Mouse (Mus musculus): ENCODE results near the gene Gipc2.
"Not testable (repeated sequence)": the region's sequence is repeated elsewhere in the genome, so short reads cannot be mapped to it uniquely, and the experiment has no call there.

The Gipc2 gene

DNA sequence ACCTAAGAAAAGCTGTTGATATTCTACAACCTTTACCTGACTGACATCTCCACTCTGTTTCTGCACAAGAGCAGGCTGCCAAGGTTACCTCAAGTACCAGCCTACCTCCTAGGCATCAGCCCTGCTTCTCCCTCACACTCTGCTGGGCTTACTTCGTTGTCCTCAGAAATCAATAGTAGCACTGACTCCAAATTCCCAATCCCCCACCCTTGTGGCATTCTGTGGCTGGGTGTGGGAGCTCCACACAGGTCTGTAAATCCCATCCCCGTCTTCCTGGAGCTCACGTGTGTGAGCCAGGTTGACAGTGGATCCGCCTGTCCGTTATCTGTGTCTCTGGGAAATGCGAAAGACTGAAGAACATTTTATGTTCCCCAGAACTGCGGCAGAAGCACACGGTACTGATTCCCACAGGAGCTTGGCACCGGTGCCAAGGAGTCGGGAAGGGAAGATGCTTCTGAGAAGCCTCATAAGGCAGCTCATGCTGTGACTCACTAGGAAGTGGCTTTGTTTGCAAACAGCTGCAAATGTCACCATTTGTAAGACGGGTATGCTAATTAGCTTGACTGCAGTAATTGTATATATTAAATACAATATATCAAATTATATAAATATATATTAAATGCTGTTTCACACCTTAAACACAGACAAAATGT lies 10.6 kb downstream of the Gipc2 start:
- DNase-seq (ENCODE audit: low spot score) = no peak

DNA sequence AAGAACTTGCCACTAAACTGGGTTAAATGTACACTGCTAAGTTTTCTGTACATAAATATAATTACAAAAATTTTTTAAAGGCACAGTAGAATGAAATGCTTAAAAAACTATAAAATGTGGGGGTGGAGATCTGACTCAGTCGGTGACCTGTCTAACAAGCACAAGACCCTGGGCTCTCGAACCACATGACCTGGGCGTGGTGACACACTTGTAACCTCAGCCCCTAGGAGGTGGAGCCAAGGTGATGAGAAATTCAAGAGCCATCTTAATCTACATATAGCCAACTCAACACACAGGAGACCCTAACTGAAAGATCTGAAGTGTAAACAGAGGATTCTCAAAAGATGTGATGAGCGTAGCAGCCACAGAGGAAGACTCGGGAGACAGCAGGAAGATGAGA lies 11.9 kb downstream of the Gipc2 start:
- DNase-seq (ENCODE audit: low spot score) = no peak

DNA sequence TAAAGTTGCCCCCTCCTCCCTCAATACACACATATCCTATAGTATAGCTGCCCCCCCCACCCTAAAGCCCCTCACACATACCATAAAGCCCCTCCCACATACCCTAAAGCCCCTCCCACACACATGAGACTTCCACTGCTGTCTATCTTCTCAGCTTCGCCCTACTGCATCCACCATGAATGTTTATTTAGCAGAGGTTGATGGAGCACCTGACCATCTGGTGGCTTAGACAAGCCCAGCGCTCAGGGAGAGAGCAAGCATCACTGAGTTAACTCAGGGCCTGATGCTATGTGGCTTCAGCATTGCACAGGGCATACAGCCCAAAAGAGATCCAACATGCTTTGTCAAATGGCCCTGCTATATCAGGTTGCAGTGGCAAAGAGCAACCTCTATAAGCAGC lies 12.9 kb downstream of the Gipc2 start:
- DNase-seq (ENCODE audit: low spot score) = no peak

DNA sequence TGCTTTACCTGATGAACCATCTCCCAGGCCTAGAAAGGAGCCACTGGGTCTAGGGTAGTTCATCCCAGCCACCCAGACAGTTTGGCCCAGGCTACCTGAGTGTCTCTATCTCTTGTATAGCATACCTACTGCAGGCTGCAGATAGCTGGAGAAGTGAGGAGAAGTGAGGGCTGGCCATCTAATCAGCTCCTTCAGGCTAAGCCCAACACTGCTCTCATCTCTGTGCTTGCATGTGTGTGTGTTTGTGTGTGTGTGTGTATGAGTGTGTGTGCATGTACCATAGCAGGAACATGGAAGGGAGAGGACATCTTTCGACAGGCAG lies 13.6 kb downstream of the Gipc2 start:
- no peak for DNase-seq (ENCODE audit: low spot score)

DNA sequence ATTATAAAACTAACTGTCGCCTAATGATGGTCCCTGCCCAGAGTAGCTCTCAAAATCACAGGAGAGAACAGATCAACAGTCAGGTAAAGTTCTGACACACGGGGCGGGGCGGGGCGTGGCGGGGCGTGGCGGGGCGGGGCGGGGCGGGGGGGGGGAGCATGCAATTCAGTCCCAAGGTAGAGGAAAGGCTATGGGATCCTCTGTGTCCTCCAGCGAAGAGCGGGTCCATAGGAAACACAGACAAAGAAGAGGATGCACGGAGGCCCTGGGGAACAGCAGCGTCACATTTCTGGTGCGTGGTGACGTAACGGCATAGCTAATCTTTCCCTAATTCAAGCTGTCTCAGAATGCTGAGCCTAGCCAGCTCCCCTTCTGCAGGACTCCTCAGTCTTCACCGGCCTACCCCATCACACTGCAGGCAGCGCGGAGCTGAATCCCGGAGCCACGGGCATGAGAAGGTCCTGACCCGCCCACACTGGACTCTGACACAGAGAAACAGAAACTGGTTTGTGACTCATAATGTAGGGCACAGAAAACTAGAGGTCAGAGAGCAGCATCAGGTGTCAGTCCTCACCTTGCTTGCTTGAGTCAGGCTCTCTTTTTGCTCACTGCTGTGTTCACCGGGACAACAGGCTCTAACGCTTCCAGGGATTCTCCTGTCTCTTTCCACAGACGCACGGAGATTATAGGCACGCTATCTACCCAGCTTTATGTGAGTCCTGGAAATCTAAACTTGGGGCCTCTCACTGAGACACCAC lies 14.1 kb downstream of the Gipc2 start:
- no peak for DNase-seq (ENCODE audit: low spot score)

DNA sequence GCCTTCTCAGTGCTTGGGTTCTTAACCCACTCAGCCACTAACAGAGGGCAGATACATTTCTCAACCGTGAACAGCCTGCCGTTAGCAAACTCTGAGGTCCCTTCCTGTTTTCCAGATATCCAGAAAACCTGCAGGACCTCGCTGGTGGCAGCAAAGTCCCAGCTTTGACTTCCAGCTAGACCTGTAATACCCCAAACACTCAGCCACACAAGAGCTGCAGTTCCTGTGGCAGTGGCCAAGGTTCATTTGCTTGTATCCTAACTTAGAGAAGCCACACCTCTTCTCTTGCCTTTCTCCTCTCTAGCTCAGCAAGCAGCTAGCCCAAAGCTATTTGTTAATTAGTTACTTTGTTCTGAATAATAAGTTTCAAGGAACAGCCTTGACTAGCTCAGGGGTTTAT lies 16.2 kb downstream of the Gipc2 start:
- no peak for DNase-seq (ENCODE audit: low spot score)

DNA sequence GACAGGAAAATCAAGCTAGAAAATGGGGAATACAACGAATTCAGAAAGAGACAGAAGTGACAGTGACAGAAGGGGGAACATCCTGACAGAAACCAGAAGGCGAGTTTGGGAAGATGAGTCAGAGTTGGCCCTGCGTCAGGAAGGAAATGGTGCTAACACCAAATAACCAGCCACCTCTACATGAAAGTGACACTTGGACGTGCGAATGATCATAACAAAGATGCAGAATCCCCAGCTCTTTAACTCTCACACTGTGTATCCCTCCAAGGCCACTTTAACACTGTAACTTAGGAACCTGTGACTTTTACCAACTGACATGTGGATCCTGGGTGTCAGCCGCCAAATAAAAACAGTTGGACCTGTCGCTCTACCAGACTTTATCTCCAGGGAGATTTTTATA lies 16.6 kb downstream of the Gipc2 start:
- DNase-seq (ENCODE audit: low spot score) = no peak

DNA sequence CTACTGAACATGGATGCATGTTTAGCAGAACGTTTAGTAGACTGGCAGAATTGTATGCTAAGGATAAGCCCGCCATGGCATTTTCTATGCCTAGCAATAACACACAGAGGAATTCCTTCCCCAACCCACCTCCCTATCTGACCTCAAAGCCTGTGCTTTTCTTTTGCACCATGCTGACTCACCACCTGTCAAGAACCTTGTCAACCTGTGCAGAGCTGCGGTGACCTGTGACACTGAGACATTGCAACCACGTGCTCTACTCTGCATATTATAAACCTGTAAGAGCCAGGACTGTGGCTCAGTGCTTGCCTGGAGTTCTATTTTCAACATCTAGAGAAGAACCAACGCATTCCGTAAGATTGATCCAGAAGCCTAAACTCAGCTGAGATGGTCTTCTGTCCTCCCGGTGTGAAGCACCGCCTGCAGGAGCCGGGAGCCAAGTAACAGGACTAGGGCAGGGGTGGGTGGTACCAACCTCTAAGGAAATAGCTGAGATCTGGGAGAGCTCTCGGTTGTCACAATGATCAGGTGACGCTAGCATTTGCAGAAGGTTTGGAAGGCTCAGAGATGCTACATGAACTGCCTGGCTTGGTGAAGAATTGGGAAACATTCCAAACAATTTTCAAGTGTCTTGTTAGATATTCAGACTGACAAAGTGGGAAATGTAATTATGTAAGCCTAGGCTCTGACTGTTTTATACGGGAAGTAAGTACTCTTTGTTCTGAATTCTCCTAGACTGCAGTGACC lies 18.8 kb downstream of the Gipc2 start:
- DNase-seq (ENCODE audit: low spot score) = no peak

DNA sequence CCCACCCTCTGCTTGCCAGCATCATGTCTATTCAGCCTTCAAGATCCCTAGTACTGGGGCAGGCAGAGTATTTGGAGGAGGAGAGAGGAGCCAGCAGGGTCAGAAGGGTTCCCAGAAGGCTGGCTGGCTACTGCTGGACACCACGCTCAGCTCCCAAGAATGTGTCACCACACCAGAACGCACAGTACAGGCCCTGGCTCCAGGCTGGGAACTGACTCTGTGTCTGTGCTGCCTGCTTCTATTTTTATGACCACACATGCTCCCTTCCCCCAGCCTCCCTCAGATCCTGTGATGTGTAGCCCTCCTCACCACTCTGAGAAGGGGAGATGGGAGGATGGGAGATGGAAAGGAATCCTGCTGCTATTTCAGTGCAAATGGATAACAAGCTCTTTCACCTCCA lies 20.8 kb downstream of the Gipc2 start:
- no peak for DNase-seq (ENCODE audit: low spot score)

DNA sequence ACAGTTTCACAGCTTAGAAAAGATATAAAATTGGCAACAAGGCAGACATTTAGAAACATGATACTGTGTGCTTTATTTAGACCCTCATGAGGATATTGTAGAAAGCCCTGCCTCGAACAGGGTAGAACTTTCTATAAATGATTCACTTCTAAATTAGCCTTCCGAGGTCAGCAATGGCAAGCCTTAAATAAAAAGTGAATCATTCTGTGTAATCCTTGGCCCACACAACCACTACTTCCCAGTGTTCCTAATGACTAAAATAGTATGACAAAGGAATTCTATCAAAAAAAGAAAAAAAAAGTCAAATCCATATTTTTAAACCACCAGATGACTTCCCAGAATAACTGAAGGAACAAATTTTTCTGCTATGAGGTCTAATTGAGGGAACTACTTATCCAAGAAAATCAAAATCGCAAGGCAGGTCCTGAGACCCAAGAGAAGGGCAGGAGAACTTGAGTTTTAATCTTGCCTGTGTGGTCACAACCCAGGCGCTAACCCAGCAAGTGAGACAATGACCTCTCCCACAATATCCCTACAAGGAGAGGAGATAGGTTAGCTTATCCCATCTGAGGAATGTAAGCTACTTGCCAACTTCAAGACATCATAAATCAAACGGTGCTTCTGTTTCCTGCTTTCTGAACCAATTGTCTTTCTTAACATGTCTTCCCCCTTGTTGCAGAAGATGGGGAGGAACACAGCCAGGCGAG lies 22.9 kb downstream of the Gipc2 start:
- DNase-seq (ENCODE audit: low spot score) = no peak

DNA sequence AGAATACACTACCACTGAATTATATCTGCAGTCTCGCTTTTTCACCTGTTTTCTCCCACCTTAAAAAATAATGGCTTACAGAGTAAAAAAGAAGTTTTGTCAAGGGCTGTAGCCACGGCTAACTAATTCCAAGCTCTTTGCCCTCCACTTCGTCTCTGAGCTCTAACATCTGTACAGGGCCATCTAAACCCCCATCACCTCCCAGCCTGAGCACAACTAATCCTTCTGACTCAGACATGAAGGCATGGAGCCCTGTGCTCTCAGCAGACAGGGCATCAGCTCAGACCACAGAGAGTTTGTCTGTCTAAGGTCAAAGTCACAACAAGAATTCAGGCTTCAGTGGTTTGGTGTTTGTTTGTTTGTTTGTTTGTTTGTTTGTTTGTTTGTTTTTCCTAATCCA lies 23.9 kb downstream of the Gipc2 start:
- DNase-seq (ENCODE audit: low spot score) = no peak

DNA sequence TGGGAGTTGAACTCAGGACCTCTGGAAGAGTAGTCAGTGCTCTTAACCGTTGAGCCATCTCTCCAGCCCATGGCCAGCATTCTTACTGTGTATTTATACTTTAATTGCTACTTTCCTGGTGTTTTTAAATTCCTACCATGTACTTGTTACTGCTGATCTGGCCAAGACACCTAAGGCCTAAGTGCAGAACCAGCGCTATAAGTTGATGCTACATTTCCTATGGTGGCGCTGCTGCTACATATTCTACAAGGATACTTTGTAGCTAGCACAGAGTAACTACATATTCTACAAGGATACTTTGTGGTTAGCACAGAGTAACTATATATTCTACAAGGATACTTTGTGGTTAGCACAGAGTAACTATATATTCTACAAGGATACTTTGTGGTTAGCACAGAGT lies 26.7 kb downstream of the Gipc2 start:
- DNase-seq (ENCODE audit: low spot score) = not testable (repeated sequence)

DNA sequence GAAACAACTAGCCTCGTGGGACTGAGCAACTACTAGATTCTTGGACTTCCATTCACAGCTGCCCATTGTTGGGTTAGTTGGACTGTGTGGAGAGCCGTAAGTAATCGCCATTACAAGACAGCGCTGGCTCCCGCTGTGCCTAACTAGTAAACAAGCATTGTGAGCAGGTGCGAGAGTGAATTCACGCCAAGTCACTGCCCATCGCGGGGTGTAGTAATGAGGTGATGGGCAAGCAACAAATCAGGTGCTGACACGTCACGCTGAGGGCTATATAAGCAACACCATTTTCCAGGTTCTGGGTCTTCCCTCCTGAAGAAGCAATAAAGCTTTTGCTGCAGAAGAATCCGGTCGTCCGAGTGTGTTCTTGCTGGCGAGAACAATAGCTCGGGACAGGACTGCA lies 29.9 kb downstream of the Gipc2 start:
- not testable (repeated sequence) for DNase-seq (ENCODE audit: low spot score)

DNA sequence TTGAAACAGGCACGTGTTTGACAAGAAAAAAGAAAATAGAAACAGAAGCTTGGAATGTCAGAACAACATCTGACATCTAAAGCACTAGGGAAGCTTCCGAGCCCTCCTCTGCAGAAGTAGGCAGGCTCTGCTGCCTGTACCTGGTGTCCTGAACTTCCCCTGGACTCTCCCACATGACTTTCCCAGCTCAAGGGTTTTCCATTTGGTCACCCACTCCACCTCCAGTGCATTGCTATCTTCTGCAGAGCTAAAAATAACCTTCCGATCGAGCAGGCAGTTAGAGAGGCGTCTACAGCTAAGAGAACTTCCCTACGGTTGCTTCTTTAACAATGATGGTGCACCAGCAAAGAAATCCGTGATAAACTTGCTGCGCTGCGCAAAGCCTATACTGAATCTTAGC lies 32.4 kb downstream of the Gipc2 start:
- DNase-seq (ENCODE audit: low spot score) = no peak

DNA sequence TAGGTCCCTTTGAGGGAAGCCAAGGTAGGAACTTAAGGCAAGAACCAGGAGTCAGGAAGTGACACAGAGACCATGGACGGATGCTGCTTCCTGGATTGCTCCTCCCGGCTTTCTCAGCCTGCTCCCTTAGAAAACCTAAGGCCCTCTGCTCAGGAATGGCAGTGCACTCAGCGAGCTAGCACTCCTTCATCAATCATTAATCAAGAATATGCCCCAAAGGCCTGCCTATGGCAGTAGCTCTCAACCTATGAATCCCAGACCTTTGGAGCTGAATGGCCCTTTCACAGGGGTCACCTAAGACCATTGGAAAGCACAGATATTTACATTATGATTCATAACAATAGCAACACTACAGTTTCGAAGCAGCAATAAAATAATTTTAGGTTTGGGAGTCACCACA lies 35.1 kb downstream of the Gipc2 start:
- no peak for DNase-seq (ENCODE audit: low spot score)

DNA sequence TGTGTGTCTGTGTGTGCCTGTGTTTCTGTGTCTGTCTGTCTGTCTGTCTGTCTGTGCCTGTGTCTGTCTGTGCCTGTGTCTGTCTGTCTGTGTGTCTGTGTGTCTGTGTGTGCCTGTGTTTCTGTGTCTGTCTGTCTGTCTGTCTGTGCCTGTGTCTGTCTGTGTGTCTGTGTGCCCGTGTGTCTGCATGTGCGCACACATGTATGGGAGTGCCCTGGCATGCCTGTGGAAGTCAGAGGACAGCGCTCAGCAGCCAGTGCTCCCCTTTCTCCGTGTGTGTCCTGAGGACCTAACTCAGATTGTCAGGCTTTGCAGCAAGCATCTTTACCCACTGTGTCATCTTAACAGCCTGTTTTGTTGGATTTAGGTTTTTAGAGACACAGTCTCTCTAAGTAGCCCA lies 36.6 kb downstream of the Gipc2 start:
- not testable (repeated sequence) for DNase-seq (ENCODE audit: low spot score)

DNA sequence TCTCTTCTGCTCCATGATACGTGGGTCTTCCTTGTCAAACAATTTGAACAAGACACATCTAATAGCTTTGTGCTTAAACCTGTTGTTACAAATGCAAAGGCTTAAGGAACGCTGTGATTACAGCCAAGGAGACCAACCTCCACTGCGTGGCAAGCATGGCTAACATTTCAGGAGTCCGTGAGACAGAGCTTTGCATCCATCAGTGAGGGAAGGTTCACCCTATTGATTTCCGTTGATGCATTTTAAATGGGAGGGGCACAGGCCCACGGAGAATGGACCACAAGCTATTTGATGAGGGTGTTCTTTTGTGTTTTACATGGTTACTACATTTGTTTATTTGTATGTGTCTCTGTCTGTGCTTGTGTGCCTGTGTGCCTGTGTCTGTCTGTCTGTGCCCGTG lies 37.4 kb downstream of the Gipc2 start:
- no peak for DNase-seq (ENCODE audit: low spot score)

DNA sequence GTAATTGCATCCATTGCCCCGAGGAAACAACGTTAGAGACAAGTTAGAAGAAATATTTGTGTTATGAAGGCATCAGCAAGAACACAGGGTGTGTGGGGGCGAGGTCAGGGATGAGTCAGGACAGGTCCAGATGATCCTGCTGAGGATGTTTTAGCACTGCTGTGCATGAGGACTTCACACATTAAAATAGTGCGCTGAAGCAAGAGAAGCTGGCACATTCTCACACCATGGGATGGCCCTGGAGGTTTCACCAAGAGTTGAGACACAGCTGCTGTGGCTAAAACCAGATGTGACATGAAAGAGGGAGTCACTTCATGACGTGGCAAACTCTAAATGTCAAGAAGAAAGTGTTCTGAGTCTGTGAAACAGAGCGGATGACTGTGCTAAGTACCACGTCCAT lies 38.9 kb downstream of the Gipc2 start:
- DNase-seq (ENCODE audit: low spot score) = no peak

DNA sequence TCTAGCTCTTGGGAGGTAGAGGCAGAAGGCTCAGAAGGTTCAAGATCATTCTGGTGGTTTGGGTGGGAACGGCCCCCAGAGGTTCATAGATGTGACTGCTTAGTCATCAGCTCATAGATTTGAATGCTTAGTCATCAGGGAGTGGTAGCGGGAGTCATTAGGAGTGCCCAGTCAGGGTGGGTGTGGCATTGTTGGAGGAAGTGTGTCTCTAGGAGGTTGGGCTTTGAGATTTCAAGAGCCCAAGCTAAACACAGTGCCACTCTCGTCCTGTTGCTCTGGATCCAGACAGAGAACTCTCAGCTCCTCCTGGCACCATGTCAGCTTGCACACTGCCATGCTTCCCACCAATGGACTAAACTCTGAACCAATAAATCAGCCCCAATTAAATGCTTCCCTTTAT lies 43.3 kb downstream of the Gipc2 start:
- DNase-seq (ENCODE audit: low spot score) = no peak

DNA sequence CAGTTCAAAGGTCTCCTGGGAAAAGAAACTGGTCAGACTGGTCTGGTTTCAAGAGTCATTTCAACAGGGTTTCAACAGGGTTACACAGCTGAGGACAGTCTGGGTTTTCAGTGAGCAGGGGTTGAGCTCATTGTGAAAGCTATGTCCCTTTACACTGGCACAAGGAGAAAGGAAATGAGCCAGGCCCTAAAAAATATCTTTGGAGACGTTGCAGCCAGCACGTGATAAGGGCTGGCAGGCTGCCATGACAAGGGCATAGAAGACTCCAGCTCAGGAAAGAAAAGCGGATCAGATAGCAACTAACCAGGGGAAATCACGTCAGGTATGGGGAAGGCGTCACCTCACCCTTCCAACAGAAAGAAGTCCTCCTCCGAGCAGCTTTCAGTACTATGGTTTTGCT lies 43.9 kb downstream of the Gipc2 start:
- peak; percentile 64 for DNase-seq (ENCODE audit: low spot score)

DNA sequence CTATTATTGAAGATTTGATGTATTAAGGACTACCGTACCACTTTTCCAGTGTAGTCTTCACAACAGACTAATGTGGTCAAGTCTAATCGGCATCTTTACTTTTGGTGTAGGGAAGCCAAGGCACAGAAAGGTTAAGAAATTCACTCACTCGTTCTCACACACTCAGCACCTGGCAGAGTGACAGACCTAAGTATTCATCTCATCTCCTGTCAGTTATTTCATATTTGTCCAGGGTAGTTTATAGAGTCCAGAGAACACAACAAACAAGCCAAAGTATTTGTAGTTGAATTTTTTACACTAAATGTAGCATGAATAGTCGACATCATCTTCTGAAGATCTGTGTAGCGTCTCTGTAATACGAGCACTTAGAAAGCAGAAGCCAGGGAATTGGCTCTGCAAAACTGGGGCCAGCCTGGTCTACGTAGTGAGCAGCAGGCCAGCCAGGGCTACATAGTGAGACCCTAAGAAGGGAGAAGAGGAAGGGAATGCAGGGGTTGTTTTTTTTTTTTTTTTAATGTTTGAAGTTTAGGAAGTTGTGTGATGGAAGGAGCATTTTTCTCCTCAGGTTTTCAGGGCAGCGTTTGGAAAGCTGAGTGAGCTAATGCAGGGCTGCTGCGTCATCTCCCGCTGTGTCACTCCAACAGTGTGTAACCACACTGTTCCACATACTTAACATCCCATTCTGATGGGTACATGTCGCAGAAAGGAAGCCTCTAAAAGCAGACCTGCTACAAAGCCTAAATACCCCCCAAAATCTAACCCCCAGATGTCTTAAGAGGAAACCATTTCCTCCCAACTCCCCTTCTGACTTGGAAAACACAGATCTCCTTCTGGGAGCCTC lies 44.6 kb downstream of the Gipc2 start:
- no peak for DNase-seq (ENCODE audit: low spot score)

DNA sequence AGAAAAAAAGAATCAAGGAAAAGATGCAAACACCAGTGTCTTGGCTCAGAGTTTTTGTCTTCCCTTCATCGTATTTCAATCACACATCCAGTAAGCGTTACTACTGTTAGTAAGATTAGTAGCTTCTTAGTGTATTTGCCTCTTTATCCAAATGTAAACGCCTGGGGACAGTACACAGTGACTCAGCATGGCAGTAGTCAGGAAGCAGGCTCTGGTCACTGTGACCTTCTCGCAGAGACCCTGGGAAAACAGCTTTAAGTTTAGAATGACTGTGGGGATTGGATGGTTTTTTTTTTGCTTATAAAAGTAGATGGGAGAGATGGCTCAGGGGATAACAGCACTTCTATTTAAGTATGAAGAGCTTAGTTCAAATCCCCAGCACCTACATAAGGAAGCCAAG lies 46.0 kb downstream of the Gipc2 start:
- no peak for DNase-seq (ENCODE audit: low spot score)
